Mouse (Mus musculus) ES-E14 (cell line): ENCODE measurements around the gene Cyp27b1.

ENCODE experiments used
- CHD2 ChIP-seq: IDR thresholded peaks from 2 replicates; pipeline ENCODE4 v1.6.1; 2014; ENCODE audit warnings: mild to moderate bottlenecking, low read depth, low read length, inconsistent platforms
- HCFC1 ChIP-seq: IDR thresholded peaks from 2 replicates; pipeline ENCODE4 v1.6.1; 2012; ENCODE audit warnings: low read length, inconsistent platforms, borderline replicate concordance; ENCODE audit not compliant: insufficient read depth
- MAFK ChIP-seq: IDR thresholded peaks from 2 replicates; pipeline ENCODE4 v1.6.1; 2014; ENCODE audit warnings: mild to moderate bottlenecking, low read depth, low read length, inconsistent platforms; ENCODE audit not compliant: insufficient read depth

DNA sequence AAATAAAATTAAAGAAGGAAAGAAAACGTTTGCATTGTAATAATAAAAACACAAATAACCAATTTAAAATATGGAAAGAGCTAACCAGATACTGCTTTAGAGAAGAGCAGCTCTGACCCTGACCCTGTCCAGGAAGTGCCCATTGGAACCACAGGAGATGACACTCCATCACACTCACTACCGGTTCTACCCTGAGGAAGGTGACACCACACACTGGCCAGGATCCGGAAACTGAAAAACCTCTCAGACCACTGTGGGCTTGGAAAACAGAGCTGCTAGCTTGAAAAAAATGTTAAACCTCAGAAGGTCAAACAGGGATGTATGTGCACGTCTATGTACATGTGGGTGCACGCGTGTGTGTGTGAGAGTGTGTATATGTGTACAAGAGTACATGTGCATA is 53.1 kb downstream of the Cyp27b1 start:
- TF ChIP-seq MAFK, result no peak
- no peak for TF ChIP-seq HCFC1
- no peak for TF ChIP-seq CHD2
